Mouse (Mus musculus) G1E (cell line): ENCODE results near the gene Slc16a6.

ENCODE experiments used
- CTCF ChIP-seq: IDR thresholded peaks from 2 replicates; pipeline ENCODE4 v1.5.1; 2012; ENCODE audit warnings: low read depth, low read length, inconsistent platforms, mixed read lengths
- GATA1 ChIP-seq: IDR thresholded peaks from 2 replicates; pipeline ENCODE4 v1.6.1; 2012; ENCODE audit warnings: borderline replicate concordance, low read length, inconsistent platforms, mixed read lengths
- POLR2AphosphoS5 ChIP-seq: IDR thresholded peaks from 2 replicates; pipeline ENCODE4 v1.6.1; 2012; ENCODE audit warnings: low read depth, low read length, inconsistent platforms; ENCODE audit not compliant: insufficient replicate concordance
- TAL1 ChIP-seq: conservative IDR thresholded peaks from 2 replicates; pipeline ENCODE4 v1.6.1; 2012; ENCODE audit warnings: low read depth, low read length, inconsistent platforms, mixed read lengths

DNA sequence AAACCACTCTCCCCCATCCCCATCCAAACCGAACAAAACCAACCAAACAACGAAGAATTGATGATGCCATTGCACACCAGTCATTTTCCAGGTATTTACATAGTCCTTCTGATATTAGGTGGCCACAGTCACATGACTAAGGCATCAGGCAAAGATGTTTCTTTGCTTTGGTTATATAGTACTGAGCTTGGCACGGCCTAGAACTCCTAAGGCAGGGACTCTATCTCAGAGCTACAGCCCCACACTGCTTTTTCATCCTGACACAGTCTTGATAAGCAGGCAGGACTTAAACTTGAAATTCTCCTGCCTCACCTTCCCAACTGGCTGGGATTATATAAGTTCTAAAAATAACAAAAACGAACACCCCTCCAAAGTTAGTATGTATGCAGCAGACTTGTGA is 8.3 kb downstream of the Slc16a6 start:
- TF ChIP-seq GATA1 (no peak), CTCF (no peak), TAL1 (no peak), POLR2AphosphoS5 (no peak)
